Mouse (Mus musculus): ENCODE measurements around the gene Cdc16.
"Not testable (repeated sequence)": the region's sequence is repeated elsewhere in the genome, so short reads cannot be mapped to it uniquely, and the experiment has no call there.

Gene Cdc16

DNA sequence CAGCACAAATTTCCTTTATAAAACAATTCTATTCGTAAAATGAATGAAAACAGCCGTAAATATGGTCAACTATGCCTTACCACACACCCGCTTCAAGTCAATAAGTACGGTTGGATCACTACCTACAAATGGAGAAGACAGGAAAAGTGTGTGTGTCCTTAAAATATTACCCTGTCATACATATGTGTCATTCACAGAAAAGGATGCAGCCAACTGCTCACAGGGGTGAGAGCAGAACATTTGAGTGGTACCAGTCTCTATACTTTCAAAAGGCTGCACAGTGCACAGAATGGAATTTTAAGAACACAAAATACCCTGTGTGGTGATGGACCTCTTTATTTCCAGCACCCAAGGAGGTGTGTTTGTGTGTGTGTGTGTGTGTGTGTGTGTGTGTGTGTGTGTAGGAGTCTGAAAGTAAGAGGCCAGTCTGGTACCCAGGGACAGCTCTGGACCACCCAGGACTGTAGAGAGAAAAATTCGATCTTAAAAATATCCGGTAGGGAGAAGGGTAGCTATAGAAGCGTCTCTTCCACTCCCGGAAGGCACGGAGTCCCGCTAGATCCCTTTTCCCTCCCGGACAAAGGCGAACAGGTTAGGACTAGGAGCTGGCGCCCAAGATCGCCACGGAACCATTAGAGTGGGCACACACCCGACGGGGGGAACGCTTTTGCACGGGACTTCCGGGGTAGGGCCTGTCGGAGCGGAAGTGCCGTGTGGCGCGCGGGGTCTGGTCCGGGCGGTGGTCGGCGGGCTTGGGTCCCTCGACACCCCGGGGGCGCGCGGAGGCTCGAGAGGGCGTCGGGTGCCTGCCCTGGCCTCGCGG is at the start of gene Cdc16:
Gene Cdc16 (plus strand): TSS at position 695 of the 823 bp plus-strand sequence.
- peak; percentile 66 to 68 for DNase-seq (ENCODE audit: low spot score in 2 of 2)

DNA sequence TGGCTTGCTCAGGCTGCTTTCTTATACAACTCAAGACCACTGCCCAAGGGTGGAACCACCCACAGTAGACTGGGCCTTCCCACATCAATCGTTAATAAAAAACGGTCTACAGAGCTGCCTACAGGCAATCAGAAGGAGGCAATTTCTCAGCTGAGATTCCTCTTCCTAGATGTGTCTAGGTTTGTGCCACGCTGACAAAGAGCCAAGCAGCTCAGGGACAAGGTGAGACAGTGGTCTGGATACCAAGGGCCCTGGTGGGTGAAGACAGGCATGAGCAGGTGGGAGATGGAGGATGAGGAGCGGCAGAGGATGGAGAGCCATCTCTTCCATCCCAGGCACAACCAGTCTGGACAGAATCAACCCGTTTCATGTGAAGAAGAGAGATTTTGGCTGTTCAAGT is 49.0 kb upstream of the Cdc16 start:
- DNase-seq (ENCODE audit: low spot score in 2 of 2), result no peak

DNA sequence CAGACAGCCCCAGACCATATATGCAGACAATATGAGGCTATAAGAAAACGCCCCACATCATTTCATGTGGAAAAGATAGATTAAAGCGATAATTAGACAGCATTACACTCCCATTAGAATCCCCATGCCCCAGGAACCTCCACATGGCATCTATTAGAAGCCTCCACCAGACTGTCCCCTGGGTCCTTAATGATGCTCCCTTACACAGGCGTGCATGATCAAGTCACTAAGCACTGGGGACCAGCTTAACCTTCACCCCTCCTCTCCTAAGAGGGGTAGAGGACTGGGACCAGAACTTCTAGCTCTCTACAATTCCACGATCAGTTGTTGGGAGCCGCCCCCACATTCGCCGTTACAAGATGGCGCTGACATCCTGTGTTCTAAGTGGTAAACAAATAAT is 38.5 kb upstream of the Cdc16 start:
- DNase-seq (ENCODE audit: low spot score in 2 of 2), result no peak

DNA sequence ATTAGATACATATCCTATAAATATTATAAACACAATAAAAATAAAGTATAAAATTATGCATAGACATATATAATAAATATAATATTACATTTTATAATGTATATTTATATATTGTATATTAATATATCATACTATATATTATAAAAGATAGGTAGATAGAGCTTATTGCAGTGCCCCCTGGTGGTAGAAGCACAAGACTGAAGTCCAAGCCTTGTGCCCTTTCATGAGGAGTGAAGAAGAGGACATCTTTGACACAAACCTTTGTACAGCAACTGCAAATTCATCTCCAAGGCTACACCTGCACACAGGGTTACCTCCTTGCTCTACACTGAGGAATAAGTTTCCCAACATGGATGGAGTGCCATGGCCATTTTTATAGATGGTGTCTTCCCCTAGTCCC is 31.8 kb upstream of the Cdc16 start:
- DNase-seq (ENCODE audit: low spot score in 2 of 2), result no peak

DNA sequence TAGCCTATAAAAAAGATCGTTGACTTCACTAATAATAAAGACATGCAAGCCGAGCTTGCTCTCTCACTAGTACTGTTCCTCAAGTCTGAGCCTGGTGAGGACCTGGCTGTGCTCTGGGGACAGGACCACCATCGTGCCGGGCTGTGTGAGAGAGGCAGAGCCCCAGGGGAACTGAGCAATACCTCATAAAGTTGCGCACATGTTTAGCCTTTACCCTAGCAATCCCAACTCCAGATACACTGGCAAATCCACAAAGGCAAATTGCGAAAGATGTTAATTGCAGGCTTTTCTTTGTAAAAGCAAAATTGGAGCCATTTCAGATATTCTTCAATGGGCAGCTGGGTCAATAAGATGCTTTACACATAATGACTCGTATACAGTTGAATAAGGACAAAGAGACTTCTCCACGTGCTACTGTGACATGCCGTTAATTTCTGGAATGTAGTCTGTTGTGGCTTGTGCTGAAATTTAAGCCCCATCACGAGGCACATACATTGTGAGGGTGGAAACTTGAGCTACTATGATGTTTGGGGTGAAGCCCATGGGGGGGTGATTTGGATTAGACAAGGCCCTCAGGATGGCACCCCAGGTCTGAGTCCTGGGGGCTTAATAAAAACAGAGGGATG is 29.9 kb upstream of the Cdc16 start:
- no peak for DNase-seq (ENCODE audit: low spot score in 2 of 2)

DNA sequence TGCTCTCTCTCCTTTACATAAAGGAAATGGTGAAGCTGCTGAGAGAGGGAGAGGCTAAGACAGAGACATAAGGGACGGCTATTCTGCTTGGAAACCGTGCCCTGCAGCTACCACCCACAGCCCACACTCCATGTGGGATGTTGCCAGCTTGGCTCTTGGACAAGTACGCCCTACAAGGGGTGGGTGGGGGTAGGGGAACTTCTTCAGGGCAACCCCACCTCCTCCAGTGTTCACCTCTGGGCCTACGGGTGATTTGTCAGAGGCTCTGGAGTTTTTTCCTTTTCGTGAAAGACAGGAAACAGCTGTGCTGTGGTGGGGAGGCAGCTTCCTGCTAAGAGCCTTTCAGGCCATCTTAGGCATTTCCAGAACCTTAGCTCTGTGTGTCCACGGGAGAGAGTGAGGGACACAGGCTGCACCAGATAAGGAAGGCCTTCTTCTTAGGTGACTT is 17.1 kb upstream of the Cdc16 start:
- DNase-seq (ENCODE audit: low spot score in 2 of 2), result no peak

DNA sequence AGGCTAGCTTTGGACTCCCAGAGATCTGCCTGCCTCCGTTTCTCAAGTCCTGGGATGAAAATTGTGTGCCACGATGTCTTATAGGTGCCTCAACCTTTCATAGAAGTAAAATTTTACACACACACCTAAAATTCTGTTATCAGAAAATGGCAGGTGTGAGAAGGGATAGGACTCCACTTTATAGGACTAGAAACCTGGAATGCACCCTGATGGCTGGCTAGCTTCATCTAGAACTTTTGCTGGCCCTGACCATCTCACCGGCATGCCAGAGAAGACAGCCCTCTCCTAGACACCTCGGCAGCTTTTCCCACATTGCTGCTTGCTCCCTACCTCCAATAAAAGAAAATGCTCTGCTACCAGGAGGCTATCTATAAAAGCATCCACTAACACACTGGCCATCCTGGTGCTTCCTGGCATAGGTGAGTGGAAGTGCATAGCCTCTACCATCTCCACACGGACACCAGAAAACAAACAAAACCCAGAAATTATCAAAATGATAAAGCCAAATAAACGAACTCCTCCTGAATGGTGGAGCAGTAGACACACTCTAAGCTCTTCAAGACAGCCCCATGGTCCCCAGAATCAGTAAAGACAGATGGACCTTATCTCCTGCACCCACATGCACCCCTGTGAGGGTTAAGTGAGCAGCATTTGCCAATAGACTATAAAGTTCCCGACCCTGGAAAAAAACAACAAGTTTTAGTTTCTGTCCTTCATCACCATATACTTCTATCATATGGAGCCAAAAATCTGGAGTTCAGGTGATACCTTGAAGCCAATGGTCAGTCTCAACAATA is 16.5 kb upstream of the Cdc16 start:
- no peak for DNase-seq (ENCODE audit: low spot score in 2 of 2)

DNA sequence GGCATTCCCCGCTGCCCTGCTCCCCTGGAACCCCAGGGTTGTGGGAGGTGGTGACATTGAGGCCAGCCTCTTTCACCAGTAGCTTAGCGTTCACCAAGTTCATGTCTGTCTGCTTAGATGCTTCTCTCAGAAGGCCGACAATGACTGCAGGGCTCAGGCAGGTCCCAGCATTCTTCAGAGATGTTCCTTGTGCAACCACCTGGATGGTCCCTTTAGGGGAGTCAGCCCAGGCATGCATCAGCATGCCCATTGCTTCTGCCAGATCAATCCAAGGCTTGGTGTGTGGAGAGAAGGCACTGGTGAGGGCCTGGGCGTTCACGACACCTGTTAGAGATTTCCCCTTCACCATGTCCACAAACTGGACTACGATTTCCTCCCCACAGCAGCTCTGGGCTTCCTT is 11.3 kb upstream of the Cdc16 start:
- not testable (repeated sequence) for DNase-seq (ENCODE audit: low spot score in 2 of 2)

DNA sequence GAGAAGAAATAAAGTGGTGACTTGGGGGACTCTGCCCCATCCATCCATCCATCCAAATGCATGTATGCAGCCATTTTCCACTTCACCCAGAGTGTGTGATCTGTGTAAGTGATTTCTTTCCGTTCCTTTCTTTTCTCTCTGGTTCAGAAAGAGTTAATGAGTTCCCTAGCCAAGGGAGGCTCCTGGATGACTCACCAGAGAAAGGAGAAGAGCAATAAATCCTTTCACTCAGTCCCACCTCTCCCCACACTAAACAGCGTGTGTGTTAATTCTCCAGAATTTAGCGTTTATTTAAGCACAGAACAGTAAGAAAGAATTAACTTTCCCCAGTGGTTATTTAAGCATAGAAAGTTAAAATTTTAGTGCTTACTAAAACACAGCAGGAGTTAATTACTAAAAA is 9.8 kb upstream of the Cdc16 start:
- DNase-seq (ENCODE audit: low spot score in 2 of 2), result no peak

DNA sequence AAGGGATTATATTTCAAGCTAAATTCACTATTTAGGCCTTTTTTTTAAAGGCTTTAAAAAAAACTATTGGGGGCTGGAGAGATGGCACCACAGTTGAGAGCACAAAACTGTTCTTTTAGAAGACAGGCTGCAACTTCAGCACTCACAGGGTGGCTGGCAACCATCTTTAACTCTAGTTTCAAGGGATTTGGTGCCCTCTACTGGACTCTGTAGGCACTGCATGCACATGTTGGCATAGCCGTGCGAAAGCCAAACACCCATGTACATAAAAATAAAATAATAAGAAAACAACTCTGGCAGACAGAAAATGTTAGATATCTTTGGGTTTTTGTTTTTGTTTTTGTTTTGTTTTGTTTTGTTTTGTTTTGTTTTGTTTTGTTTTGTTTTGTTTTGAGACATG is 3.8 kb upstream of the Cdc16 start:
- peak; percentile 14 to 22 for DNase-seq (ENCODE audit: low spot score in 2 of 2)

DNA sequence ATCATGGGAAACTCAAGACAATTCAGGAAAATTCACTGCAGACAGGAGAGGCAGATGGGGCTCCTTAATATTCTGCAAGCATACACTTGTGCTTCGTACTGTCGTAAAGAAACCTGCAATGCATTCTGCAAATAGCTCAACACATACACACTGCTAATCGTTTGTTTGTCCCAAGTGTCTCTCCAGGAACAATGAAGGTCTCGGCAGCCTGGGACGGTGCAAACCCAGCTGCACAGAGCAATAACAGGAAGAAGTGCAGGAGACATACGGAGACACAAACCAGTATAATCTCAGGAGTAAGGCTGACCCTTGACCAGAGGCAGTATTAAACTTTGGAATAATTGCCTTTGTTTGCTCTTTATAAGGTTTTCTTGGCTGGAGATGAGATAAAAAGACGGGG is 996 bp upstream of the Cdc16 start:
- DNase-seq (ENCODE audit: low spot score in 2 of 2), result no peak

DNA sequence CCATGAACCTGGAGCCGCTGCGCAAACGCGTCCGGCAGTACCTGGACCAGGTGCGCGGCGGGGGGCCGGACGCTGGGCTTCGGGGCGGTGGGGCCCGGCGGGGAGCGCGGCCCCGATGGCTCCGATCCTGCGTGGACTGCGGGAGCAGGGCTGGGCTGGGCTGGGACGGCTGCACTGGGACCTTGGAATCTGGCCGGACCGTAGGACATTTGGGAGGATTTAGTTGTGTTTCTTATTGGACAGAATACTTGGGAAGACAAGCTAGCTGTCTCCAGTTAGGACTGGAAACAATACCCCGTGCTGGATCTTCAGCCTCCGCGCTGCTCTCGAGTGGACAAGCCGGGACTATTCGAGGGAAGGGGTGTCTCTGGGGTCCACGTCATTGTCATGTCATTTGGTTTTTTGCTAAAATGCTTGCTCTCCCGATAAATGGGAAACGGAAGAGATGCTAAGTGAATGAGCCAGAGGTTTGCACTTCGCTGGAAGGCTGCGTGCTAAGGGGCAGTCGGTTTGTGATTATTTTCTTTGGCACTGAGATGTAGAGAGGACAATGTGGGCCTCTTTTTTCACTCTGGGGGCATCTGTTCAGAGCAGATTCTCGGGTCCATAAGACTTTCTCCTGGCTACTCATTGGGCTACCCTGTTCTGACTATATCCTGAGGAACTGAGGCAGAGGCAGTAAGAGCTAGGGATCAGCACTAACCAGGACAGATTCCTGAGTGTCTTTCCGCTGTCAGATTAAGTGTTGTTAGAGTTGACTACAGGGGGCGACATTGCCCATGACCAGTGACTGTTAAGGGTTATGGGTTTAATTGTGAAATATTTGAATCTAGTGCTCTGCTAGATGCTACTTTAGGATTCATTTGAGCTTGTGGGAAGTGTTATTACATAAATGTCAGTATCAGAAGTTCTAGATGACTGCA is 590 bp downstream of the Cdc16 start:
- DNase-seq (ENCODE audit: low spot score in 2 of 2), result no peak

DNA sequence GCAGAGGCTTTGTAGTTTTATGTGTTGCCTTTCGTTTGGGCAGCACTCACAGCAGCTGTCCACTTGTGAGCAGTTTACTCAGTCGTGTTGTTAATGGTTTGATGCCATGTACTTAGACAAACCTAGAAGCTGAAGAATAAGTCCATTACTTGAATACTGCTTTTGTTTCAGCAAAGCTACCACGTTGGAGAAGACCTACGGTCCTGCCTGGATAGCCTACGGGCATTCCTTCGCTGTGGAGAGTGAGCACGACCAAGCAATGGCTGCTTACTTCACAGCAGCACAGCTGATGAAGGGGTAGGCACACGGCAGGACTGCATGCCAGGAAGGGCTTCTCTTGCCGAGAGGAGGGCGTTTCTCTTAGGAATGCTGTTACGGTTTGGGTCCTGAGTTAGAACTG is 11.7 kb downstream of the Cdc16 start:
- DNase-seq (ENCODE audit: low spot score in 2 of 2), result no peak

DNA sequence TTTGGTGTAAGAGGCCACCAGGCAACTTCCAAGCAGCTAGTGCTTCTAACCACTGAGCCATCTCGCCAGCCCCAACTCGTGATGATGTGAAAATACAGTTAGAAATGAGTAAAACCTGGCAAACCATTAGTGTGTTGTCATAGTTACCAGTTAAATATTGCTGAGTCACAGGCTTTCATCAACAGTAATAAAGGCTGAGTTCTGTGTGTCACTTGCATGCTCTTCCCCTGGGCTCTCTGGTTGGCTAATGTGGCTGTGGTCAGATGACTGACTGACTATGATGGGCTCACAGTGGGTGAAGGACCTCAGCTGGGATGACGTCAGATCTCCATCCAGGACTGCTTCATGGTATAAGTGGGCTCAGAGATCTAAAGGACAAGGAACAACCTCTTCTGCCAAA is 23.1 kb downstream of the Cdc16 start:
- DNase-seq (ENCODE audit: low spot score in 2 of 2), result no peak

DNA sequence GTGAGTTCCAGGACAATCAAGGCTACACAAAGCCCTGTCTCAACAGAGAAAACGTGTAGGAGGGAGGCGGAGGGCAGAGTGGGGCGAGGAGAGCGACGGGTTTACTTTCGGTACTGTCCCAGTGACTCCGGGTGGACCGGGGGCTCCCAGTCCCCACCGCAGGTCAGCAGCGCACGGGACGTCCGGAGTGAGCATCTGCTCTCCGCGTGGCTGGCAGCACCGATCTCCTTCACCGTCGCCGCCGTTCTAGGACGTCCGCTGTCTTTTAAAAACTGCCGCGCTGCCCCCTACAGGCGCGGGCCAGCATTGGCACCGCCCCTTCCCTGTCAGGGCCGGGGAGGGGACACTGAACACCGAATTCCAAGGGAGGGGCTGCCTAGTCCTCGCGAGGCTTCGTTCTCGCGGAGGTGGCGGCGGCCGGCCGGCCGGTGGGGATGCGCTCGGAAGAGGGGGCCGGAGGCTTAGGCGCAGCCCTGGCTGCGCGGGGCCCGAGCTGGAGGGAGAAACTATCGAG is 27.8 kb downstream of the Cdc16 start, which contains the start of gene Upf3a:
Gene Upf3a (plus strand): TSS at position 366 of the 514 bp plus-strand sequence.
- DNase-seq (ENCODE audit: low spot score in 2 of 2), result peak; percentile 80 to 83

DNA sequence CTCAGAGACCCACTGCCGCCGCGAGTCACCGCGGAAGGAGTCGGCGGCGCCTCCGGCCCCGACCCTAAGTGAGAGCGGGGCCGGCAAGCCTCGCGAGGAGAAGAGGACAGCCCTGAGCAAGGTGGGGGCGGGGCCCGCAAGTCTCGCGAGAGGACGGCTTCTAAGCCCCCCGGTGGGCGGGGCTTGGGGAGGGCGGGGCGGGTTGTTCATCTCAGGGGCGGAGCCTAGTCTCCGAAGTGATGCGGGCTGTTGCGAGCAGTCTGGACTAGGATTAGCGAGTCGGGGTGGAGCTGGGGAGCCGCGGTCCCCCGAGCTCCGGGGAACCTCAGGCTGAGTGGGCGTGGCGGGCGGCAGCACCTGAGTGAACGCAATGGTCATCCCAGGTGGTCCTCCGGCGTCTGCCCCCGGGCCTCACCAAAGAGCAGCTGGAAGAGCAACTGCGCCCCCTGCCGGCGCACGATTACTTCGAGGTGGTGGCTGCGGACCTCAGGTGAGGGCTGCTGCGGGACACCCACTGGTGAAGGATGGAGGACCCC is 28.4 kb downstream of the Cdc16 start:
- peak; percentile 89 to 93 for DNase-seq (ENCODE audit: low spot score in 2 of 2)

DNA sequence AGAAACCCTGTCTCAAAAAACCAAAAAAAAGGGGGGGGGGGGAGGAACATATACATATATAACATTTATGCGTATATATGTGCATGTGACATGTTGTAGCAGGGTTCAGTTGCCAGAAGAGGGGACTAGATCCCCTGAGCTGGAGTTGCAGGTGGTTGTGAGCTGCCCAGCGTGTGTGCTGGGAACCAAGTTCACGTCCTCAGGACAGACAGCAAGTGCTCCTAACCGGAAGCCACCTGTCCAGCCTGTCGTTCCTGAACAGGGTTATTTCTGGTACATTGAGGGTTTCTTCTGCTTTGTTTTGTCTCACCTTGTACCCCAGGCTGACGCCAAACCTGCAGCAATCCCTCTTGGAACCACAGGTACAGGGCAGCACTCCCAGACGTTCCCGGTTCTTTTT is 32.1 kb downstream of the Cdc16 start:
- no peak for DNase-seq (ENCODE audit: low spot score in 2 of 2)

DNA sequence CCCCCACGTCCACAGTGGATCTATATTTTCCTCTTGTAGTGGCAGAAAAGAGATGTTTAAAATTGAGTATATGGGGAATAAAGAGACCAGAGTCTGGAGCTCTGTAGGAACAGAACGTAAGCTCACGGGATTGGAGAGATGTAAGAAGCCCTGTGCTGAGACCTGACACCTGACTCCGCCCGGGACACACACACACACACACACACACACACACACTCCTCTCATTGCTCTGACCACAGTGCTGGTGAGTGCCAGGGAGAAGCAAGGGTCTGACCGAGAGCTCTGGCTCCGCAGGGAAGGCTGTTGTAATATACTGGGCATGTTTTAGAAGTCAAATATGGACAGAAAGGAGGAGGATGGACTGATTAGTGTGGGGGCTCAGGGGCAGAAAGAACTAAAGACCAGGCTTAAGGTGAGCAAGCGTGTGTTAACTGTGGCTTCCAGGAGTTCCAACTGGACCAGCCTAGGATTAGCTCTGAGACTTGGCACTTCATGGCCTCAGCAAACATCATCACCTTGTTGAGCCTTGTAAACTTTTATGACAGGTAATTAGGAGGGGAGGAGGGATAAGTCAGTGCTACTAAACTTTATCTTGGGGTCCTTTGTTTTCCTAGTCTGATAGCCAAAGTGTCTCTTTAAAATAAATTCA is 35.7 kb downstream of the Cdc16 start:
- no peak for DNase-seq (ENCODE audit: low spot score in 2 of 2)

DNA sequence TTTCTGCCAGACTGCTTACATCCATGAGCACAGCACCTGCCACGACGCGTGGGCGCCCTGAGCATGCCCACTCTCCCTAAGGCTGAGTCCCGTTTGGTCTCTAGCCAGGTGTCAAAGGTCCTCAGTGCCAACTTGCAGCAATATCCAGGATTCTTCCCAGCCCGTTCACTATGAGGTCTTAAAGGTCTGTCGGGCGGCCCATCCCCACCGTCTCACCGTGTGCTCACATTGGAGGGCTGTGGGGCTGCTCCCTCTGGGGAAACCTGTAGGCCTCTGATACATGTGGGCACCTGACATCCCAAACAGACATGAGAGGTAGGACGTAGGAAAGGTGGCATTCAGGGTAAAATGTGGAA is 36.2 kb downstream of the Cdc16 start:
- DNase-seq (ENCODE audit: low spot score in 2 of 2), result no peak

DNA sequence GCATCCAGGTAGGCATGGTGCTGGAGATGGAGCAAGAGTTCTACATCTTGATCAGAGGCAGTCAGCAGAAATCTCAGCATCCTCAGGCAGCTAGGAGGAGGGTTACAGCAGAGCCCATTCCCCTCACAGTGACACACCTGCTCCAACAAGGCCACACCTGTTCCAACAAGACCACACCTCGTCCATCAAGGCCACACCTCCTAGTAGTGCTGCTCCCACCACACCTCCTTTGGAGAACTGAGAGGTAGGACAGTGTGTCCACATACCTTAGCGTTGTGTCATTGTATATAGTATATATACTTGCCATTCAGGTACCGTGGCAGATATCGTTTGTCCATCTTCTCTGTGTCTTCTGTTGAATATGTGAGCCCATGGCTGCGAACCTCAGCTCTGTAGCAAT is 40.2 kb downstream of the Cdc16 start:
- no peak for DNase-seq (ENCODE audit: low spot score in 2 of 2)

Data from right cerebral cortex, postnatal 36 days (tissue).